Mouse (Mus musculus) testis, adult 2 months (tissue): ENCODE measurements around the gene Txn2.

Experiments used
- CTCF ChIP-seq: fragments of 200-500 bp; IDR thresholded peaks from 2 replicates; pipeline ENCODE4 v1.5.1; 2012; ENCODE audit warnings: low read depth, mild to moderate bottlenecking, inconsistent platforms, low read length, moderate library complexity; ENCODE audit not compliant: control insufficient read depth, insufficient read depth, insufficient replicate concordance
- POLR2A ChIP-seq: fragments of 200-500 bp; IDR thresholded peaks from 2 replicates; pipeline ENCODE4 v1.6.1; 2012; ENCODE audit warnings: low read depth, mild to moderate bottlenecking, inconsistent platforms, low read length, moderate library complexity; ENCODE audit not compliant: control insufficient read depth

DNA sequence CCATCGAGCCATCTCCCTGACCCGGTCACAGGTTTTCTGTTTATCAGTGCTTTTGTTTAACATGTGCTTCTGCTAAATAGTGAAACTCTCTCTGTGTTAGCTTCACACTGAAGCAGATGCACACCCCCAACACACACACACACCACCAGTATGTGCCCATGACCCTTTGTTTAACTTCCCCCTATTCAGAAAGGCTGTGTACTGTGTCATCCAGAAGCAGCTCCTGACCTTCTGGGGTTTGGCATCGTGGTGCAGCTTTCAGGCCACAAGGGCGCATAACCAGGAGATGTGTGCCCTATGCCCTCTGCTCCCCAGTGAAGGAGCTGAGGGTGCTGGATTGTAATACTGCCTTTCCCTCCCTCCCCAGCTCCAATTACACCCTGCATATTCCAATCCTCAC is 54.5 kb downstream of the Txn2 start:
- TF ChIP-seq CTCF (no peak), POLR2A (no peak)
